Mouse (Mus musculus) naive thymus-derived CD4-positive, alpha-beta T cell, adult 5 months (primary cell): Measurements from ENCODE around the gene Slc9a8. TPM values are rescaled to one million over a fixed set of nuclear protein-coding genes. Genes with fewer than 3 reads are reported as not detected.

Source experiments
- polyA plus RNA-seq: library from polyadenylated mRNA; unstranded; fragments of 100-300 nt; shearing (Covaris generic); gene quantifications from one replicate; pipeline ENCODE4 v1.2.1, GENCODE M21; 2017

Slc9a8 gene
- 53.3 TPM for polyA plus RNA-seq

GRCm38 (mm10) chr2:167421330-167422149 is at the start of gene Slc9a8:
Slc9a8 (plus strand) TSS chr2:167421712.

GRCm38 (mm10) chr2:167491757-167492708 is 70.5 kb downstream of the Slc9a8 start, which contains the start of gene Rnf114:
Rnf114 (plus strand) TSS chr2:167492645.

GRCm38 (mm10) chr2:167492713-167493636 is 71.5 kb downstream of the Slc9a8 start, which contains the start of gene Spata2:
Spata2 (minus strand) TSS chr2:167492887.

Other genes starting within 250 kb of the Slc9a8 start
- gene Kcnb1, start 231.6 kb upstream of the Slc9a8 start, polyA plus RNA-seq = 0.15 TPM
- not detected for gene Ptgis, start 181.1 kb upstream of the Slc9a8 start, polyA plus RNA-seq
- gene B4galt5, start 72.5 kb upstream of the Slc9a8 start, polyA plus RNA-seq = 18.9 TPM
- 246 TPM for gene Rnf114, start 70.9 kb downstream of the Slc9a8 start, polyA plus RNA-seq
- gene Spata2, start 71.2 kb downstream of the Slc9a8 start, polyA plus RNA-seq = 54.8 TPM
- gene Snai1, start 116.5 kb downstream of the Slc9a8 start, polyA plus RNA-seq = not detected
- gene Ube2v1, start 210.4 kb downstream of the Slc9a8 start, polyA plus RNA-seq = 194 TPM
- 19.2 TPM for gene Gm20431, start 239.8 kb downstream of the Slc9a8 start, polyA plus RNA-seq